Mouse (Mus musculus): ENCODE data around the gene Npvf.

Gene Npvf

GRCm38 (mm10) chr6:50654356-50654755, at the start of gene Npvf:
Gene Npvf, minus strand, starts transcription at chr6:50654439.
- in situ Hi-C loops (cut with MboI, MseI) = no loop called here

GRCm38 (mm10) chr6:50689121-50689815, 35.0 kb upstream of the Npvf start:
- in situ Hi-C loops (cut with MboI, MseI) = no loop called here

GRCm38 (mm10) chr6:50684646-50685415, 30.6 kb upstream of the Npvf start:
- in situ Hi-C loops (cut with MboI, MseI) = loop anchor here (5.0 kb wide), 2 partner anchors 117 to 252 kb away; no protein-coding TSS in a partner anchor

- in situ Hi-C loops (cut with MboI, MseI) = loop anchor here (5.0 kb wide), 2 partner anchors 121 to 256 kb away; no protein-coding TSS in a partner anchor
Observed at GRCm38 (mm10) chr6:50681491-50681890, 27.3 kb upstream of the Npvf start.

GRCm38 (mm10) chr6:50680224-50681215, 26.3 kb upstream of the Npvf start:
- in situ Hi-C loops (cut with MboI, MseI) = loop anchor here (5.0 kb wide), 2 partner anchors 122 to 257 kb away; no protein-coding TSS in a partner anchor

GRCm38 (mm10) chr6:50679486-50679828, 25.2 kb upstream of the Npvf start:
- in situ Hi-C loops (cut with MboI, MseI) = no loop called here

GRCm38 (mm10) chr6:50678826-50679485, 24.7 kb upstream of the Npvf start:
- in situ Hi-C loops (cut with MboI, MseI) = no loop called here

GRCm38 (mm10) chr6:50671191-50671590, 17.0 kb upstream of the Npvf start:
- in situ Hi-C loops (cut with MboI, MseI) = no loop called here

GRCm38 (mm10) chr6:50666937-50667336, 12.7 kb upstream of the Npvf start:
- in situ Hi-C loops (cut with MboI, MseI) = no loop called here

- in situ Hi-C loops (cut with MboI, MseI) = no loop called here
Observed at GRCm38 (mm10) chr6:50665020-50665419, 10.8 kb upstream of the Npvf start.

GRCm38 (mm10) chr6:50664193-50664592, 10.0 kb upstream of the Npvf start:
- in situ Hi-C loops (cut with MboI, MseI) = no loop called here

GRCm38 (mm10) chr6:50662925-50663583, 8.8 kb upstream of the Npvf start:
- in situ Hi-C loops (cut with MboI, MseI) = no loop called here

GRCm38 (mm10) chr6:50661729-50662128, 7.5 kb upstream of the Npvf start:
- in situ Hi-C loops (cut with MboI, MseI) = no loop called here

- in situ Hi-C loops (cut with MboI, MseI) = no loop called here
Observed at GRCm38 (mm10) chr6:50658466-50658865, 4.2 kb upstream of the Npvf start.

GRCm38 (mm10) chr6:50658018-50658417, 3.8 kb upstream of the Npvf start:
- in situ Hi-C loops (cut with MboI, MseI) = no loop called here

GRCm38 (mm10) chr6:50656426-50656825, 2.2 kb upstream of the Npvf start:
- in situ Hi-C loops (cut with MboI, MseI) = no loop called here

GRCm38 (mm10) chr6:50655925-50656324, 1.7 kb upstream of the Npvf start:
- in situ Hi-C loops (cut with MboI, MseI) = no loop called here

- in situ Hi-C loops (cut with MboI, MseI) = no loop called here
Observed at GRCm38 (mm10) chr6:50647656-50648055, 6.6 kb downstream of the Npvf start.

GRCm38 (mm10) chr6:50646659-50647058, 7.6 kb downstream of the Npvf start:
- in situ Hi-C loops (cut with MboI, MseI) = no loop called here

GRCm38 (mm10) chr6:50644701-50645100, 9.5 kb downstream of the Npvf start:
- in situ Hi-C loops (cut with MboI, MseI) = no loop called here

- in situ Hi-C loops (cut with MboI, MseI) = no loop called here
Observed at GRCm38 (mm10) chr6:50641898-50642297, 12.3 kb downstream of the Npvf start.
